Mouse (Mus musculus) embryonic facial prominence, embryonic 11.5 days (tissue): ENCODE data around the gene Ndc80. TPM values are rescaled to one million over a fixed set of nuclear protein-coding genes. Genes with fewer than 3 reads are reported as not detected.
"Not testable (repeated sequence)": the region's sequence is repeated elsewhere in the genome, so short reads cannot be mapped to it uniquely, and the experiment has no call there.

Experiments used
- ATAC-seq: fragments of 200-750 bp; cut with Nextera tagmentation; replicated peaks from 2 replicates; pipeline ENCODE4 v1.8.0; 2017; ENCODE audit warnings: low read depth; ENCODE audit not compliant: insufficient number of reproducible peaks, low FRiP score, low TSS enrichment
- DNase-seq: peaks from one replicate; pipeline ENCODE4 v3.0.0-alpha.2; 2015; ENCODE audit warnings: low spot score
- H3K27ac ChIP-seq: fragments of 300-500 bp; sonication (generic); replicated peaks from 2 replicates; pipeline ENCODE4 v1.5.1; 2014; ENCODE audit warnings: mild to moderate bottlenecking, low read depth, low read length, control low read depth
- H3K27me3 ChIP-seq: fragments of 300-500 bp; sonication (generic); 2 replicates; pipeline ENCODE4 v1.6.1; 2014; ENCODE audit warnings: mild to moderate bottlenecking, low read length, moderate library complexity, mixed read lengths; ENCODE audit not compliant: control insufficient read depth, insufficient read depth
- H3K36me3 ChIP-seq: fragments of 300-500 bp; sonication (generic); replicated peaks from 2 replicates; pipeline ENCODE4 v1.6.1; 2014; ENCODE audit warnings: low read depth, mild to moderate bottlenecking, low read length, moderate library complexity, mixed read lengths; ENCODE audit not compliant: control insufficient read depth, insufficient read depth
- H3K4me1 ChIP-seq: fragments of 300-500 bp; sonication (generic); 2 replicates; pipeline ENCODE4 v1.6.1; 2014; ENCODE audit warnings: low read length, mixed read lengths; ENCODE audit not compliant: control insufficient read depth, insufficient read depth
- H3K4me2 ChIP-seq: fragments of 300-500 bp; sonication (generic); 2 replicates; pipeline ENCODE4 v1.6.1; 2014; ENCODE audit warnings: low read depth, mild to moderate bottlenecking, control low read depth, low read length, moderate library complexity
- H3K4me3 ChIP-seq: fragments of 300-500 bp; sonication (generic); 2 replicates; pipeline ENCODE4 v1.5.1; 2014; ENCODE audit warnings: low read depth, low read length, control low read depth
- H3K9ac ChIP-seq: fragments of 300-500 bp; sonication (generic); replicated peaks from 2 replicates; pipeline ENCODE4 v1.6.1; 2014; ENCODE audit warnings: mild to moderate bottlenecking, control low read depth, low read length
- H3K9me3 ChIP-seq: fragments of 300-500 bp; sonication (generic); replicated peaks from 2 replicates; pipeline ENCODE4 v1.6.1; 2016; ENCODE audit warnings: mild to moderate bottlenecking, low read length, inconsistent platforms, mixed read lengths; ENCODE audit not compliant: control insufficient read depth
- WGBS: fragments of 180-500 bp; shearing (Covaris S2); extraction: QIAGEN DNeasy Blood & Tissue Kit; methylation state at CpG from one replicate; pipeline ENCODE4 v1.1.7; 2014; 5-methylcytosine and 5-hydroxymethylcytosine counted together
- polyA plus RNA-seq: library from polyadenylated mRNA; unstranded; fragments of >200 nt; fragmentation: Nextera tagmentation; extraction: Ambion mirVana; gene quantifications from 2 replicates; pipeline ENCODE4 v1.2.1, GENCODE M21; 2014

The Ndc80 gene
- polyA plus RNA-seq, 1 experiment from 2014 or later, result 76.3 TPM

- H3K4me1 ChIP-seq, H3K4me3 ChIP-seq, H3K36me3 ChIP-seq, ATAC-seq, H3K27ac ChIP-seq, H3K9ac ChIP-seq, H3K27me3 ChIP-seq, H3K4me2 ChIP-seq, DNase-seq, H3K9me3 ChIP-seq: not testable (repeated sequence)
- 89% methylated on average over 5 of the region's 6 CpGs for WGBS
These were observed 69.3 kb downstream of the Ndc80 start for GRCm38 (mm10) chr17:71457361-71457760.

Other genes with a start within 250 kb of the Ndc80 start
- 16.9 and 19.9 TPM in 2 replicates for gene Emilin2, start 214.9 kb downstream of the Ndc80 start, polyA plus RNA-seq
- gene Gm4707, start 66.9 kb downstream of the Ndc80 start, polyA plus RNA-seq, result 1.5 and 1.6 TPM in 2 replicates
- gene Smchd1, start 51.5 kb downstream of the Ndc80 start, polyA plus RNA-seq, result 87.8 and 90.7 TPM in 2 replicates
- 0.74 and 1.4 TPM in 2 replicates for gene Spdya, start 25.2 kb upstream of the Ndc80 start, polyA plus RNA-seq
- gene Wdr43, start 89.0 kb upstream of the Ndc80 start, polyA plus RNA-seq, result 104 and 113 TPM in 2 replicates
- not detected in 2 replicates for gene Togaram2, start 146.4 kb upstream of the Ndc80 start, polyA plus RNA-seq
- gene Pcare, start 226.0 kb upstream of the Ndc80 start, polyA plus RNA-seq, result not detected in 2 replicates
- 4.4 and 5.0 TPM in 2 replicates for gene Clip4, start 241.6 kb upstream of the Ndc80 start, polyA plus RNA-seq